Comparison of ENCODE assay signal across 8 mouse cellular contexts in the genomic region with DNA sequence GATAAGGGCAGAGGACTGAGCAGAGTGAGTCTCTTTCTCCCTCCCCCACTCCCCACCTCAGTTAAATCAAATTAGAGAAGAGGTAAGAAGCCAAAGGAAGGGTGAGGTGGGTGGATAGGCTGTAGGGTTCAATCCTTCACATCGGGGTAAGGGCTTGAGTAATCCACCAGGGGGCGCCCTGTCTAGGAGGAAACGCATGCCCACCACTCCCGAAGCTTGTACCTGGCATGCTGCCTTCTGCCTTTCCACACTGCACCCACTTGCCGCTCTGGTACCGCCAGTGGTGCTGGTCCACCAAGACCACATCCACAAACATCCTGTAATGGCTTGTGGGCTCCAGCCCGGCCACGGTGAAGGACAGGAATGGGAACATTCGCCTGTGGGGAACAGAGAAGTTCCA. TPM values are rescaled to one million over a fixed set of nuclear protein-coding genes. Genes with fewer than 3 reads are reported as not detected.
A peak's percentile ranks its signal among the peaks of the same experiment; 100 is the strongest.
DNase-seq lines count a peak whose midpoint lies in the region; ATAC-seq and TF ChIP-seq lines count a peak whose summit lies in the region.

No protein-coding gene starts in this region.

- no peak overlapping the region for H3K4me2 ChIP-seq in forebrain, embryonic 14.5 days (ENCODE audit: low read length)
- H3K4me2 ChIP-seq in forebrain, embryonic 13.5 days = no peak overlapping the region

- TF ChIP-seq CTCF in brain, embryonic 14.5 days (IDR thresholded peaks at IDR 0.05; ENCODE audit: borderline replicate concordance, extremely low read depth, insufficient read depth, insufficient read length) = peak; percentile 82

- no peak for TF ChIP-seq POLR2A in brain, embryonic 14.5 days (IDR thresholded peaks at IDR 0.05; ENCODE audit: borderline replicate concordance, extremely low read depth, insufficient read depth, insufficient read length, poor library complexity, severe bottlenecking)

- H3K9me3 ChIP-seq in forebrain, embryonic 14.5 days (replicated peaks; ENCODE audit: control insufficient read depth, low read length) = no peaks in the 10 kb centered on the region
- no peaks in the 10 kb centered on the region for H3K9me3 ChIP-seq in forebrain, embryonic 13.5 days (replicated peaks)

- no peak overlapping the region for H3K27ac ChIP-seq in forebrain, embryonic 14.5 days (ENCODE audit: low read depth, low read length)
- no peak overlapping the region for H3K27ac ChIP-seq in forebrain, embryonic 13.5 days

- no peak overlapping the region for H3K9ac ChIP-seq in forebrain, embryonic 14.5 days (ENCODE audit: low read length)
- H3K9ac ChIP-seq in forebrain, embryonic 13.5 days = no peak overlapping the region

- peaks cover 5% of the 10 kb centered on the region; the same call in 1 of the 2 replicates for H3K27me3 ChIP-seq in forebrain, embryonic 14.5 days (replicated peaks; ENCODE audit: control insufficient read depth, insufficient read depth, low read length)
- peaks cover 43% of the 10 kb centered on the region for H3K27me3 ChIP-seq in forebrain, embryonic 13.5 days

- 20% methylated on average over 8 of the region's 9 CpGs for WGBS in forebrain, embryonic 14.5 days
- 17% methylated on average over 9 of the region's 9 CpGs for WGBS in forebrain, embryonic 13.5 days

- no peaks in the 10 kb centered on the region for H3K4me1 ChIP-seq in forebrain, embryonic 14.5 days (ENCODE audit: control insufficient read depth, insufficient read depth, low read length)
- no peaks in the 10 kb centered on the region for H3K4me1 ChIP-seq in forebrain, embryonic 13.5 days

- H3K36me3 ChIP-seq in forebrain, embryonic 14.5 days (ENCODE audit: control insufficient read depth, insufficient read depth, low read length) = no peaks in the 10 kb centered on the region
- H3K36me3 ChIP-seq in forebrain, embryonic 13.5 days (ENCODE audit: poor library complexity, severe bottlenecking) = no peaks in the 10 kb centered on the region

- ATAC-seq in forebrain, embryonic 14.5 days = no peak
- no peak for ATAC-seq in forebrain, embryonic 13.5 days
- ATAC-seq in erythroid progenitor cell, adult 5-6 weeks (replicated peaks; ENCODE audit: low FRiP score, poor library complexity, severe bottlenecking) = peak; percentile 65; the same call in 1 of the 2 replicates
- peak; percentile 73 for ATAC-seq in megakaryocyte progenitor cell, adult 5-6 weeks (replicated peaks; ENCODE audit: poor library complexity)

- peak; percentile 70 for DNase-seq in forebrain, embryonic 14.5 days (ENCODE audit: low spot score)
- DNase-seq in CD8-positive naive resting alpha-beta T cell, adult 2 months (ENCODE audit: low read depth in 2 of 2, low spot score in 2 of 2) = peak; percentile 78 to 80
- DNase-seq in brain, embryonic 14.5 days (ENCODE audit: low read depth) = peak; percentile 64
- peak; percentile 66 for DNase-seq in kidney, postnatal 14 days
- DNase-seq in testis, postnatal 14 days (ENCODE audit: low spot score) = peak; percentile 55

- H3K4me3 ChIP-seq in forebrain, embryonic 14.5 days (ENCODE audit: low read depth, low read length) = no peak overlapping the region
- no peak overlapping the region for H3K4me3 ChIP-seq in forebrain, embryonic 13.5 days

RNA-seq across cellular contexts. Expression of a gene that starts 13.4 kb away (rescaled TPM):
- 0.11 and 0.13 TPM in 2 replicates for polyA plus RNA-seq in forebrain, embryonic 14.5 days (2014; fragmentation: Nextera tagmentation; extraction: Ambion mirVana)
- 0.27 and 0.31 TPM in 2 replicates for polyA plus RNA-seq in forebrain, embryonic 13.5 days (2015; fragmentation: Nextera tagmentation; extraction: Ambion mirVana)
- polyA plus RNA-seq in brain, embryonic 14.5 days (2012; rRNA removed) = 0.12 and 0.21 TPM in 2 replicates
- not detected in 2 replicates for total RNA-seq in erythroid progenitor cell, adult 5-6 weeks (2015; ENCODE audit: low replicate concordance)
- not detected in 2 replicates for total RNA-seq in erythroid progenitor cell, adult 5-6 weeks (2017; ENCODE audit: low replicate concordance)
- total RNA-seq in megakaryocyte progenitor cell, adult 5-6 weeks (2015) = not detected in 2 replicates
- not detected in 2 replicates for total RNA-seq in megakaryocyte progenitor cell, adult 5-6 weeks (2017)

RNA-seq across cellular contexts. Expression of a gene that starts 49.6 kb away (rescaled TPM):
- polyA plus RNA-seq in forebrain, embryonic 14.5 days (2014; fragmentation: Nextera tagmentation; extraction: Ambion mirVana) = 4.8 and 5.4 TPM in 2 replicates
- 4.5 and 5.0 TPM in 2 replicates for polyA plus RNA-seq in forebrain, embryonic 13.5 days (2015; fragmentation: Nextera tagmentation; extraction: Ambion mirVana)
- 55.6 and 65.1 TPM in 2 replicates for polyA plus RNA-seq in brain, embryonic 14.5 days (2012; rRNA removed)
- total RNA-seq in erythroid progenitor cell, adult 5-6 weeks (2015; ENCODE audit: low replicate concordance) = 1.4 and 15.9 TPM in 2 replicates
- 1.3 TPM in 1 of 2 replicates, not detected in the other for total RNA-seq in erythroid progenitor cell, adult 5-6 weeks (2017; ENCODE audit: low replicate concordance)
- total RNA-seq in megakaryocyte progenitor cell, adult 5-6 weeks (2015) = 3.6 and 4.1 TPM in 2 replicates
- total RNA-seq in megakaryocyte progenitor cell, adult 5-6 weeks (2017) = 2.5 and 5.8 TPM in 2 replicates

RNA-seq across cellular contexts. Expression of a gene that starts 51.3 kb away (rescaled TPM):
- 6.1 and 6.7 TPM in 2 replicates for polyA plus RNA-seq in forebrain, embryonic 14.5 days (2014; fragmentation: Nextera tagmentation; extraction: Ambion mirVana)
- polyA plus RNA-seq in forebrain, embryonic 13.5 days (2015; fragmentation: Nextera tagmentation; extraction: Ambion mirVana) = 7.8 and 8.7 TPM in 2 replicates
- polyA plus RNA-seq in brain, embryonic 14.5 days (2012; rRNA removed) = 14.6 and 14.9 TPM in 2 replicates
- 1.3 and 2.9 TPM in 2 replicates for total RNA-seq in erythroid progenitor cell, adult 5-6 weeks (2015; ENCODE audit: low replicate concordance)
- 1.4 and 22.7 TPM in 2 replicates for total RNA-seq in erythroid progenitor cell, adult 5-6 weeks (2017; ENCODE audit: low replicate concordance)
- total RNA-seq in megakaryocyte progenitor cell, adult 5-6 weeks (2015) = 8.5 and 9.7 TPM in 2 replicates
- 8.3 and 10.5 TPM in 2 replicates for total RNA-seq in megakaryocyte progenitor cell, adult 5-6 weeks (2017)

Comparison
In these comparisons a context has a peak if more than half of its experiments do, and no peak if none do; other contexts are left out.
1. ATAC-seq: peak in erythroid progenitor cell, adult 5-6 weeks (single experiment) and megakaryocyte progenitor cell, adult 5-6 weeks (single experiment); none in forebrain, embryonic 14.5 days (single experiment) and forebrain, embryonic 13.5 days (single experiment).
2. Peak in every context shown above with its lines, with median percentiles within 50 percentile points of each other: DNase-seq.